10 mouse cellular contexts compared by ENCODE assay signal in the genomic region with DNA sequence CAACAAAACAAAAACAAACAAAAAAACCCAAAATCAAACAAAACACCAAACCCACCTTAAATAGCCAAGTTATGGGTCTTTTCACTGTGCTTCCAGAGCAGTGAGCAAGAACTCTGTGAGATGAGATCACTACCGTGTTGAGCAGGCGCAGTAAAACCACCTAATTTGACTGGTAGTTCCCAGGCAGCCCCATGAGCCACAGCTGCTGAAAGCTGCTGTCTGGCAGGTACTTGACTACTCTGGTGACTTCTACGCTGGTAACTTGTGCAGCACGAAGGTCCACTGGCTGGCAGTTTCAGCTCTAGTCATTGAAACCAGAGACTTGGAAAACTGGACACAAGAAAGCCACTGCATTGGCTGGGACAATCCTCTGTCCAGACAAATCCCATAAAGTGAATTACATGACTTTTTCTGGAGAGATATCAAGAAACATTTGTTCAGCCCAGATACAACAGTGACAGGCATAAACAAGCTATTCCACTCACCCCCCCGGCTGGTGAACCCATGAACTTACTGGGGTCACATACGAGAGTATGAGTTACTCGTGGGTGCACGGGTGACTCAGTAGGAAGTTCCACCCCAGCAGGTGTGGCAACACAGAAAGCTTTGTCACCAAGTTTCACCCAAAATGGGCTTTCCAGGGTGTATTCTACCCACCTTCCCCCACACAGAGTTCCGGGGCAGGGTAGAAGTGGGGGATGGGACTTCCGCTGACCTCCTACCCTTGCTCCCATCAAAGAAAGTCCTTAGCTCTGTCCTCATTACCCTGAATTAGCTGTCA. TPM values are rescaled to one million over a fixed set of nuclear protein-coding genes. Genes with fewer than 3 reads are reported as not detected.
DNase-seq lines count a peak whose midpoint lies in the region; ATAC-seq and TF ChIP-seq lines count a peak whose summit lies in the region.
"Had no signal": no experiment of that assay in that cellular context is flagged by ENCODE, and none has a peak within 500 bp of the region (broad histone marks: within the 10 kb centered on the region; RNA-seq: fewer than 3 reads in every experiment).

No protein-coding gene starts in this region.

- no peak overlapping the region for H3ac ChIP-seq in myocyte (ENCODE audit: control insufficient read depth, insufficient read length)

- H3K9me3 ChIP-seq in liver, postnatal 0 days (ENCODE audit: low read length), result no peaks in the 10 kb centered on the region
- no peaks in the 10 kb centered on the region for H3K9me3 ChIP-seq in liver, embryonic 11.5 days (ENCODE audit: control insufficient read depth, low read length)
- no peaks in the 10 kb centered on the region for H3K9me3 ChIP-seq in forebrain, postnatal 0 days (ENCODE audit: low read length)
- H3K9me3 ChIP-seq: limb, embryonic 12.5 days had no signal

- ATAC-seq in liver, postnatal 0 days, result peak; percentile 45
- ATAC-seq in liver, embryonic 11.5 days (replicated peaks; ENCODE audit: low FRiP score), result no peak
- no peak for ATAC-seq in forebrain, postnatal 0 days

- H3K27me3 ChIP-seq in liver, postnatal 0 days (ENCODE audit: insufficient read depth, low read length), result no peaks in the 10 kb centered on the region
- no peaks in the 10 kb centered on the region for H3K27me3 ChIP-seq in liver, embryonic 11.5 days (replicated peaks; ENCODE audit: control insufficient read depth, insufficient read depth, low read length)
- H3K27me3 ChIP-seq in myocyte (ENCODE audit: control insufficient read depth, insufficient read depth, insufficient read length), result no peaks in the 10 kb centered on the region
- H3K27me3 ChIP-seq in forebrain, postnatal 0 days (ENCODE audit: insufficient read depth, low read length), result no peaks in the 10 kb centered on the region
- H3K27me3 ChIP-seq: limb, embryonic 12.5 days had no signal

- peaks cover 5% of the 10 kb centered on the region; the same call in 1 of the 2 replicates for H3K4me1 ChIP-seq in liver, postnatal 0 days (ENCODE audit: insufficient read depth)
- H3K4me1 ChIP-seq in liver, embryonic 11.5 days (replicated peaks; ENCODE audit: control insufficient read depth, insufficient read depth, low read length), result no peaks in the 10 kb centered on the region
- no peaks in the 10 kb centered on the region for H3K4me1 ChIP-seq in forebrain, postnatal 0 days (ENCODE audit: insufficient read depth)
- H3K4me1 ChIP-seq: limb, embryonic 12.5 days had no signal

- DNase-seq in liver, postnatal 0 days, result peak; percentile 23
- no peak for DNase-seq in liver, embryonic 11.5 days (ENCODE audit: low spot score)
- DNase-seq in NIH3T3 (ENCODE audit: low read depth), result peak; percentile 34
- peak; percentile 45 for DNase-seq in thymus, postnatal 14 days
- no peak for DNase-seq in cerebellum, adult 8-10 months
- no peak for DNase-seq in forebrain, postnatal 0 days
- DNase-seq in left cerebral cortex, adult 2 months (ENCODE audit: extremely low spot score in 1 of 2, low spot score in 2 of 2), result no peak
- DNase-seq: kidney, postnatal 14 days had no signal

- TF ChIP-seq CTCF in liver, postnatal 0 days (IDR thresholded peaks at IDR 0.05; ENCODE audit: low read depth), result no peak
- TF ChIP-seq CTCF in forebrain, postnatal 0 days (IDR thresholded peaks at IDR 0.05; ENCODE audit: low read depth), result no peak
- TF ChIP-seq CTCF in left cerebral cortex, adult 2 months (IDR thresholded peaks at IDR 0.05), result no peak

- WGBS in liver, postnatal 0 days (ENCODE audit: insufficient replicate concordance), result 43% methylated on average over 10 of the region's 10 CpGs
- WGBS in liver, embryonic 11.5 days, result 70% methylated on average over 10 of the region's 10 CpGs
- WGBS in forebrain, postnatal 0 days, result 82% methylated on average over 10 of the region's 10 CpGs

- no peaks in the 10 kb centered on the region for H3K36me3 ChIP-seq in liver, postnatal 0 days (replicated peaks; ENCODE audit: insufficient read depth, low read length)
- H3K36me3 ChIP-seq in liver, embryonic 11.5 days (ENCODE audit: control insufficient read depth, insufficient read depth, low read length), result no peaks in the 10 kb centered on the region
- H3K36me3 ChIP-seq in myocyte (ENCODE audit: control insufficient read depth, insufficient read depth), result no peaks in the 10 kb centered on the region
- no peaks in the 10 kb centered on the region for H3K36me3 ChIP-seq in forebrain, postnatal 0 days (ENCODE audit: insufficient read depth)
- H3K36me3 ChIP-seq: limb, embryonic 12.5 days had no signal

- H3K79me2 ChIP-seq in myocyte (ENCODE audit: control insufficient read depth, insufficient read depth), result no peaks in the 10 kb centered on the region

- no peak for TF ChIP-seq POLR2A in myocyte (IDR thresholded peaks at IDR 0.05; ENCODE audit: insufficient read length, low read depth)

- H3K27ac ChIP-seq in liver, postnatal 0 days (ENCODE audit: low read depth), result 0 out of 2 replicates have a peak overlapping the region, but pooled peaks have one; percentile 55
- H3K27ac ChIP-seq in liver, embryonic 11.5 days (ENCODE audit: low read depth, low read length), result no peak overlapping the region
- no peak overlapping the region for H3K27ac ChIP-seq in forebrain, postnatal 0 days (ENCODE audit: low read depth, low read length)
- H3K27ac ChIP-seq in left cerebral cortex, adult 2 months, result no peak overlapping the region
- H3K27ac ChIP-seq: limb, embryonic 12.5 days had no signal

- intact Hi-C loops in left cerebral cortex, adult 2 months (cut with DNase I), result no loop called here

- no peak overlapping the region for H3K4me2 ChIP-seq in liver, postnatal 0 days (ENCODE audit: low read depth, low read length)
- no peak overlapping the region for H3K4me2 ChIP-seq in liver, embryonic 11.5 days
- peak overlapping the region; percentile 49 for H3K4me2 ChIP-seq in myocyte (ENCODE audit: low read depth)
- no peak overlapping the region for H3K4me2 ChIP-seq in forebrain, postnatal 0 days (ENCODE audit: low read depth)
- H3K4me2 ChIP-seq: limb, embryonic 12.5 days had no signal

- TF ChIP-seq EP300 in liver, postnatal 0 days (IDR thresholded peaks at IDR 0.05; ENCODE audit: low read depth), result no peak

- no peak overlapping the region for H3K4me3 ChIP-seq in liver, postnatal 0 days (ENCODE audit: low read depth, low read length)
- no peak overlapping the region for H3K4me3 ChIP-seq in liver, embryonic 11.5 days (ENCODE audit: low read depth, low read length)
- H3K4me3 ChIP-seq in myocyte, result no peak overlapping the region
- H3K4me3 ChIP-seq in forebrain, postnatal 0 days (ENCODE audit: low read depth, low read length), result no peak overlapping the region
- no peak overlapping the region for H3K4me3 ChIP-seq in left cerebral cortex, adult 2 months
- H3K4me3 ChIP-seq: limb, embryonic 12.5 days had no signal

- H3K9ac ChIP-seq in liver, postnatal 0 days (replicated peaks), result no peak overlapping the region
- H3K9ac ChIP-seq in liver, embryonic 11.5 days (ENCODE audit: low read depth, low read length), result no peak overlapping the region
- H3K9ac ChIP-seq in forebrain, postnatal 0 days, result no peak overlapping the region
- H3K9ac ChIP-seq: limb, embryonic 12.5 days had no signal

TF ChIP-seq in myocyte, 11 proteins besides CTCF, POLR2A, EP300 and RAD21:
- TF ChIP-seq POLR2AphosphoS2 (IDR thresholded peaks at IDR 0.05; ENCODE audit: insufficient read length, low read depth) (no peak), MYOD1 (IDR thresholded peaks at IDR 0.05; ENCODE audit: control insufficient read depth in 1 of 3, insufficient read length in 2 of 3, low read depth in 2 of 3) (peak in 1 of 3 experiments; percentile 36)

RNA-seq across cellular contexts. Expression of gene Fbxo11, which starts 47.0 kb away (rescaled TPM):
- polyA plus RNA-seq in liver, postnatal 0 days (2015; fragmentation: Nextera tagmentation; extraction: Ambion mirVana), result 4.1 and 4.7 TPM in 2 replicates
- polyA plus RNA-seq in liver, embryonic 11.5 days (2014; fragmentation: Nextera tagmentation; extraction: Ambion mirVana), result 12.4 and 14.0 TPM in 2 replicates
- polyA plus RNA-seq in myocyte (2012; fragmentation: generic; extraction: Trizol), result 15.4 TPM
- total RNA-seq in forebrain, postnatal 0 days (2014; rRNA removed), result 56.7 and 72.8 TPM in 2 replicates
- 19.6 and 24.9 TPM in 2 replicates for polyA plus RNA-seq in forebrain, postnatal 0 days (2015; fragmentation: Nextera tagmentation; extraction: Ambion mirVana)
- total RNA-seq in left cerebral cortex, adult 2 months (2021), result 100 to 1,000 TPM; 113 to 128 TPM

Comparison
In these comparisons a context has a peak if more than half of its experiments do, and no peak if none do; other contexts are left out.
1. DNase-seq: peak in liver, postnatal 0 days (single experiment), NIH3T3 (single experiment) and thymus, postnatal 14 days (single experiment); none in liver, embryonic 11.5 days (single experiment), cerebellum, adult 8-10 months (single experiment), forebrain, postnatal 0 days (single experiment) and left cerebral cortex, adult 2 months (0 of 2).